Mouse (Mus musculus): ENCODE data around the gene Gm10518. TPM values are rescaled to one million over a fixed set of nuclear protein-coding genes. Genes with fewer than 3 reads are reported as not detected.

The Gm10518 gene
- 0.27 TPM for polyA plus RNA-seq (2017; shearing (Covaris generic))

DNA sequence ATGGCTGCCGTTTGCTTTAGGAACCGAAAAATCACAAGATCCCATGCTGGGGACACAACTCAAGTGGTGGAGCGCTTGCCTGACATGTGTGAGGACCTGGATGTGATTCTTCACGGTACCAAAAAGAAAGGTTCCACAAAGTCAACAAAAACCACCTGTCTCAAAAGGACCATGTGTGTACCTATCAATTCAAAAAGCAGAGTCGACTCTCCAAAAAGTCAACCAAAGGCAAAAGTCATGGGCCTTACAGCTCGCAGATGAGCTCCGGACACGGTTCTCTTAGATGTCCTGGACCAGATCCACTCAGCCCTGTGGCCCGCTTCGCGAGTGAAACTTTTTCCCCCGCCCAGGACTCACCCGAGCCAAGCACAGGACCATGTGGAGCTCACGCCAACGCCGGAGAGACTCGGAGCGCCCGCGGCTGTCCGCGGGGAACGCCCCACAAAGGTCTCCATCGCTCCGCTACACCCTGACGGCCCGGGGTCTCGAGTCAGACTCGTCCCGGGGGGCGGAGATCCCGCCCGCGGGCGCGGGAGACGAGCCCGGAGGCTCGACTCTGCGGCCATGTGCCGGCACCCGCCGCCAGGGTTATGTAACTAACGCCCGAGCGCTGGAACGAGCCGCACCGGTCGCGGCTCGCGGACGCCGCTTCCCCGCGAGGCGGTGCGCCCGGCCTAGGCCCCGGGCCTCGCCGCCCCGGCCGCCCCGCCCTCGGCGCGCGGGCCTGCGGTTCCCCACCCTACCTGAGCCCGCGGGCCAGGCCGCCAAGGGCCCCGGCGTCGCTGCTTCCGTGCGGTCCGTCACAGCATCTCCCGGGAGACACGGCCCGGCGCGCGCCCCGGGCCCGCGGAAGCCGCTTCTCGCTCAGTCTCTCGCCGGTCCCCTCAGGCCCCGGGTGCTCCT is at the start of gene Gm10518:
Gene Gm10518, plus strand, starts transcription at position 767 of the 903 bp plus-strand sequence.

DNA sequence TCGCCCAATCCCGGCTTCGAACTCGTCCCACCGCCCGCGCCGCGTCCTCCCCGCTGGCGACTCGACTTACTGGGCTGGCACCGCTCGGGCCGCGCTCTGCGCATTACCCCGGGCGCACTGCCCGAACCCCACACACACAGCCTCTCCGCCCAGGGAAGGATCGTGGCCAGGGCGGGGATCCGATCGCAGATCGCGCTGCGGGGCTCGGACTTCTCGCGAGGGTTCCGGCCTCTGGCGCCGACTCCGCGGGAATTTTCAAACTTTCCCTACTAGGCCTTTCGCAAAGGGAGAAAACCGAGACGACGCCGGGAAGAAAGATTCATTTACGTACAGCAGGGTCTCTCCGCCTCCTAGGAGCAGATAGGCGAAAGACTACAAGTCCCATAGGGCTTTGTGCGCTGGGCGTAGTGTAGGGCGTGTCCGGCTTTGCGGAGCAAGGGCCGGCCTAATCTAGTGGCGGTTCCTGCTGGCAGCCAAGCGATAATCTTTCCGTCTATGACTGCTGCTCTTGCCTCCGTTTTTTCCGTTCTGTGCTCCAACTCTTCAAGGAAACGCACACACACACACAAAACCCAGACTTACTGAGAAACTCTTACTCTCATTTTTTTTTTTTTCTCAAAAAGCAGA is 450 bp downstream of the Gm10518 start, which contains the start of gene Ahctf1:
Gene Ahctf1, minus strand, starts transcription at position 168 of the 627 bp plus-strand sequence.

Other genes with a start within 250 kb of the Gm10518 start
- 21.1 TPM for gene Sccpdh, start 135.2 kb upstream of the Gm10518 start, polyA plus RNA-seq (2017; shearing (Covaris generic))
- not detected for gene Kif28, start 58.1 kb upstream of the Gm10518 start, polyA plus RNA-seq (2017; shearing (Covaris generic))
- gene Ahctf1, start 304 bp downstream of the Gm10518 start, polyA plus RNA-seq (2017; shearing (Covaris generic)), result 19.1 TPM
- 0.55 TPM for gene Cdc42bpa, start 157.1 kb downstream of the Gm10518 start, polyA plus RNA-seq (2017; shearing (Covaris generic))

All from activated CD4-positive, CD25-positive, alpha-beta regulatory T cell, adult 9 weeks (primary cell).